Mouse (Mus musculus) liver, embryonic 14.5 days (tissue): ENCODE data around the gene Fbxo42. TPM values are rescaled to one million over a fixed set of nuclear protein-coding genes. Genes with fewer than 3 reads are reported as not detected.
A peak's percentile ranks its signal among the peaks of the same experiment; 100 is the strongest.

ENCODE experiments used
- ATAC-seq: fragments of 200-750 bp; cut with Nextera tagmentation; 2 replicates; pipeline ENCODE4 v1.8.0; 2017; ENCODE audit warnings: moderate number of reproducible peaks, mild to moderate bottlenecking, moderate library complexity; ENCODE audit not compliant: insufficient read depth
- DNase-seq, 3 experiments: peaks; one replicate each; pipeline ENCODE4 v3.0.0-alpha.2; 2012 to 2013; ENCODE audit warnings: low read depth in 3 of 3, low spot score in 3 of 3
- H3K27ac ChIP-seq: fragments of 300-500 bp; sonication (generic); 2 replicates; pipeline ENCODE4 v1.5.1; 2014; ENCODE audit warnings: moderate library complexity, mild to moderate bottlenecking, control low read depth, inconsistent platforms
- H3K27me3 ChIP-seq: fragments of 300-500 bp; sonication (generic); 2 replicates; pipeline ENCODE4 v1.6.1; 2014; ENCODE audit warnings: mild to moderate bottlenecking, low read length, moderate library complexity; ENCODE audit not compliant: control insufficient read depth, insufficient read depth
- H3K36me3 ChIP-seq: fragments of 300-500 bp; sonication (generic); replicated peaks from 2 replicates; pipeline ENCODE4 v1.6.1; 2014; ENCODE audit warnings: low read depth; ENCODE audit not compliant: control insufficient read depth, insufficient read depth
- H3K4me1 ChIP-seq, 2 experiments: fragments of 200-500 bp in 1 of 2; fragments of 300-500 bp in 1 of 2; sonication (generic) in 1 of 2; replicated peaks; 2 replicates each; pipeline ENCODE4 v1.6.1; 2012 to 2014; ENCODE audit warnings: antibody characterized with exemption in 1 of 2, inconsistent platforms in 1 of 2, low read length in 1 of 2; ENCODE audit not compliant: control insufficient read depth in 2 of 2, insufficient read depth in 2 of 2
- H3K4me2 ChIP-seq: fragments of 300-500 bp; sonication (generic); 2 replicates; pipeline ENCODE4 v1.6.1; 2014; ENCODE audit warnings: low read depth, mild to moderate bottlenecking, control low read depth, moderate library complexity
- H3K4me3 ChIP-seq, 2 experiments: fragments of 200-500 bp in 1 of 2; fragments of 300-500 bp in 1 of 2; sonication (generic) in 1 of 2; 2 replicates each; pipeline ENCODE4 v1.5.1; 2012 to 2014; ENCODE audit warnings: low read depth in 2 of 2, low read length in 2 of 2, mild to moderate bottlenecking in 2 of 2, control low read depth in 1 of 2, inconsistent platforms in 1 of 2, moderate library complexity in 1 of 2; ENCODE audit not compliant: insufficient read depth in 1 of 2
- H3K9ac ChIP-seq: fragments of 300-500 bp; sonication (generic); replicated peaks from 2 replicates; pipeline ENCODE4 v1.6.1; 2014; ENCODE audit warnings: mild to moderate bottlenecking, control low read depth, moderate library complexity
- H3K9me3 ChIP-seq: fragments of 300-500 bp; sonication (generic); 2 replicates; pipeline ENCODE4 v1.6.1; 2016; ENCODE audit warnings: low read length, mixed read lengths; ENCODE audit not compliant: control insufficient read depth
- CTCF ChIP-seq: IDR thresholded peaks from 2 replicates; pipeline ENCODE4 v1.5.1; 2016; ENCODE audit warnings: antibody characterized with exemption, low read depth, control low read depth
- EP300 ChIP-seq: IDR thresholded peaks from 2 replicates; pipeline ENCODE4 v1.6.1; 2016; ENCODE audit warnings: antibody characterized with exemption, low read depth
- WGBS: fragments of 180-500 bp; shearing (Covaris S2); extraction: QIAGEN DNeasy Blood & Tissue Kit; methylation state at CpG from one replicate; pipeline ENCODE4 v1.1.7; 2014; ENCODE audit not compliant: insufficient replicate concordance; 5-methylcytosine and 5-hydroxymethylcytosine counted together
- polyA plus RNA-seq, 2 experiments: library from polyadenylated mRNA; depleted of rRNA in 1 of 2; stranded (reverse) in 1 of 2; unstranded in 1 of 2; fragments of >200 nt; fragmentation: Nextera tagmentation in 1 of 2; extraction: Ambion mirVana in 1 of 2; gene quantifications; 2 replicates each; pipeline versions ENCODE4 v1.2.1 to v1.2.3; 2012 to 2014

Gene Fbxo42
- polyA plus RNA-seq, 2 experiments: 8.3 to 17.6 TPM

DNA sequence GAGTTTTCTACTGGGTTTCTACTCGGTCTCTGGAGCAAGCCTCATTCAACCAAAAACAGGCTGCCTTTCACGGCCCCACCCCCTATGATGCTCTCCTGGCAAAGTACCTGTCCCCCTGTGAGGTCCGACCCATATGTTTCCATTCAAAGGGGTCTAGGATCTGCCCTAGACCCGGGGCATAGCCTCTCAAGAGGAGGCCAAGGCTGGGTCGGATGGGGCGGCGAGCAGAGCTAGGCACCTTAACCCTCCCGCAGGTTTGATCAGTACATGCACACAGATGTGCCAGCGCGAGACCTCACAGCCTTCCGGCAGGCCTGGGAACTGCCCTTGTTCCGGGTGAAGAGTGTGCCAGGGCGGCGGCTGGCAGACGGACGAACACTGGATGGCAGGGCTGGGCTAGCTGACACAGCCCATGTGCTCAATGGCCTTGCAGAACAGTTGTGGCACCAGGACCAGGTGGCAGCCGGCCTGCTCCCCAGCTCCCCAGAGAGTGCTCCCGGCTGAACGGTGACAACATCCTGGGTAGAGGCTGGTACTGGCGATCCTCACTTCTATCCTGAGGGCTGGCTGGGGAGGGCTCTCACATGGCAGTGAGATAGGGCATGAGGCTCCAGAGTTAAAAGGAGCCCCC, 72.0 kb downstream of the Fbxo42 start:
- Histone ChIP-seq H3K9me3 (no peaks in the 10 kb centered on the region), H3K4me3 (no peak overlapping the region), H3K27ac (no peak overlapping the region), H3K27me3 (no peaks in the 10 kb centered on the region), H3K36me3 (no peaks in the 10 kb centered on the region), H3K4me2 (no peak overlapping the region), H3K9ac (no peak overlapping the region), H3K4me1 (peaks cover 0 to under 1% of the 10 kb centered on the region in 2 experiments; a peak in 3 of 4 replicates)
- WGBS: 83% methylated on average over 20 of the region's 20 CpGs
- no peak for DNase-seq
- TF ChIP-seq EP300 (no peak), CTCF (no peak)
- no peak for ATAC-seq

DNA sequence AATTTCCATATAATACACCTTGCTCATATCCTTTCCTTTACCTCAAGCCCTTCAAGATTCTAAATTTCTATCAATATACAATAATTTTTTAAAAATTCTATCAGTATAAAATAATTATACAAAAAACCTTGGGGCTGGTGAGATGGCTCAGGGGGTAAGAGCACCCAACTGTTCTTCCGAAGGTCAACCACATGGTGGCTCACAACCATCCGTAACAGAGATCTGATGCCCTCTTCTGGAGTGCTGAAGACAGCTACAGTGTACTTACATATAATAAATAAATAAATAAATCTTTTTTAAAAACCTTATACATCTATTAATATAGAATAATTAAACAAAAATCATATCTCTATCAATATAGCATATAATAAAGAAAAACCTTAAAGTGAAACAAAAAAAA, 74.1 kb downstream of the Fbxo42 start:
- Histone ChIP-seq H3K27ac (no peak overlapping the region), H3K36me3 (no peaks in the 10 kb centered on the region), H3K4me3 (no peak overlapping the region), H3K27me3 (no peaks in the 10 kb centered on the region), H3K4me2 (no peak overlapping the region), H3K4me1 (no peaks in the 10 kb centered on the region; a peak in 1 of 4 replicates), H3K9ac (no peak overlapping the region), H3K9me3 (no peaks in the 10 kb centered on the region)
- WGBS: 67% methylated on average over 2 of the region's 2 CpGs
- TF ChIP-seq EP300 (no peak), CTCF (peak; percentile 45)
- DNase-seq (no peak), ATAC-seq (no peak)

DNA sequence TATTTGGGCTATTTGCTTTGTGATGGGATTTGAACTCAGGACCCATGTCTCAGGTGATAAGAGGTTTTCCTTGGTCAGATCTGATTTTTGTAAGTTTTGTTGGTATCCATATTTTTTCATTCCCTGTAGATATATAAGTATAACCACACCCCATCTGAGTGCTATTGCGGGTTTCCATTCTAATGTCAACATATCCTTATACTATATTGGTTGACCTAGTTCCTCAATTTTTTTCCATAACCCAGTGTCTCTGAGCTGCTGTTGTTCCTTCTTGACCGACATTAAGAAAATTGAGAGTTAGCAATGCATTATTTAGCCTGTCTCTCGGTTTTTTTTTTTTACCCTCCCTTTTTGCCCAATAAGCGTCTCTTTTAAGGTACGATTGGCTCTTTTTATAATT, 75.0 kb downstream of the Fbxo42 start:
- Histone ChIP-seq H3K9me3 (no peaks in the 10 kb centered on the region), H3K4me3 (no peak overlapping the region), H3K9ac (no peak overlapping the region), H3K27ac (no peak overlapping the region), H3K36me3 (no peaks in the 10 kb centered on the region), H3K27me3 (no peaks in the 10 kb centered on the region), H3K4me2 (no peak overlapping the region), H3K4me1 (no peaks in the 10 kb centered on the region; a peak in 1 of 4 replicates)
- WGBS: 72% methylated on average over 5 of the region's 5 CpGs
- DNase-seq: no peak
- ATAC-seq: no peak
- TF ChIP-seq EP300 (no peak), CTCF (no peak)

DNA sequence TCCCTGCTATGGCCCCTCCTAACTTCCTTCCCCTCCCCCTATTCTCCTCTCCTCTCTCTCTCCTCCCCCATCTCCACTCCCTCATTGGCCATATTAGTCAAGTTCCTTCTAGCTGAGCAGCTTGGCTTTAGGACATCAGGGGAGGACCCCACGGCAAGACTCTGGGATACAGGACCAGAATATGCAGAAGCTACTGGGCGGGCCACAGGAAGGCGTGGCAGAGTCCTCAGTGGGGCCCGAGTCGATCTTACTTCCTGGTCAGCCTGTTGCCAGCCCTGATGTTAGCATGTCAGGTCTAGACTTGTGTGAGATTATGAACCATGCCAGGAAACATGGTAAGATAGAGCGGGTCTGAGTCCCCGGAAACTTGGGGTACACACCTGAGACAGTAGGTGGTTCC, 81.0 kb downstream of the Fbxo42 start:
- no peak for ATAC-seq
- DNase-seq: no peak
- no peak overlapping the region for H3K9ac ChIP-seq
- H3K4me3 ChIP-seq: no peak overlapping the region
- no peaks in the 10 kb centered on the region for H3K4me1 ChIP-seq
- H3K4me2 ChIP-seq: no peak overlapping the region
- no peak overlapping the region for H3K27ac ChIP-seq
- no peaks in the 10 kb centered on the region for H3K9me3 ChIP-seq
- no peaks in the 10 kb centered on the region for H3K36me3 ChIP-seq
- H3K27me3 ChIP-seq: no peaks in the 10 kb centered on the region
- TF ChIP-seq CTCF: no peak
- no peak for TF ChIP-seq EP300
- 47% methylated on average over 7 of the region's 7 CpGs for WGBS

DNA sequence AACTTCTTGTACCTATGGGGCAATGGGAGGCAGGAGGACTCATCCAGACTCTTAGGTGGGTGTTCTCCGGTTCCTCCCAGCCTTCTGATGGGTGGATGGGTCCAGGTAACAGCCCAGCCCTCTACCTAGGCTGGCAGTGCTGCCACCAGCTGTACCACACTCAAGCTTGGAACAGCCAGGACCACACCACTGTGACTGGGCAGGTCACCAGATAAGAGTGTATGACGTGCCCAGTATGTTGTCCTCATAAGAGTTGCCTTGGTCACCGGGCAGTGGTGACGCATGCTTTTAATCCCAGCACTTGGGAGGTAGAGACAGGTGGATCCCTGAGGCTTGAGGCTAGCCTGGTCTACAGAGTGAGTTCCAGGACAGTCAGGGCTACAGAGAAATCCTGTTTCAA, 85.5 kb downstream of the Fbxo42 start:
- WGBS: 61% methylated on average over 4 of the region's 4 CpGs
- ATAC-seq (no peak), DNase-seq (no peak)
- Histone ChIP-seq H3K27ac (no peak overlapping the region), H3K9me3 (no peaks in the 10 kb centered on the region), H3K27me3 (peaks cover 4% of the 10 kb centered on the region), H3K4me1 (no peaks in the 10 kb centered on the region), H3K9ac (no peak overlapping the region), H3K36me3 (no peaks in the 10 kb centered on the region), H3K4me2 (no peak overlapping the region), H3K4me3 (no peak overlapping the region)
- TF ChIP-seq CTCF: no peak
- TF ChIP-seq EP300: no peak
